Mouse (Mus musculus) urinary bladder, postnatal 4 days (tissue): ENCODE measurements around the gene Rundc1.
"Not testable (repeated sequence)": the region's sequence is repeated elsewhere in the genome, so short reads cannot be mapped to it uniquely, and the experiment has no call there.

Experiments used
- DNase-seq, 2 experiments: peaks; one replicate each; pipeline ENCODE4 v3.0.0; 2021 to 2022; ENCODE audit warnings: low spot score in 2 of 2

Rundc1 gene

DNA sequence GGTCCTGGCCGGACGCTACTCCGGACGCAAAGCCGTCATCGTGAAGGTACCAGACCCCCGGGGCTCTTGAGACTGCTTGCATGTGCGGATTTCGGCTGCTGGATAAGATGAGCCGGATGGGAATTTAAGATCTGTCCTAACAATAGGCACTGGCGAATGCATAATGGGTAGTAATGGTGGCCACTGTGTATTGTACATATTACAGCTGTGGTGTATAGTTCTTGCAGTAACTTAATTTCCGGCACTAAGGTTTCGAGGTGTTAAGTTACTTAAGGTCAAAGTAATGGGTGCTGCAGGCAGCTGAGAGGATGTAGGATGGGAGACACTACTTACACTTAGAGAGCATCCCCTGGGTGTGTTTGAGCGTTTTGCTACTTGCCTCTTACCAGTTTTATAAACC, 17.9 kb downstream of the Rundc1 start:
- DNase-seq = no peak

GRCm38 (mm10) chr11:101446319-101446718, 21.4 kb downstream of the Rundc1 start:
- no peak for DNase-seq

- DNase-seq = not testable (repeated sequence)
Observed at GRCm38 (mm10) chr11:101446860-101447259, 22.0 kb downstream of the Rundc1 start.

DNA sequence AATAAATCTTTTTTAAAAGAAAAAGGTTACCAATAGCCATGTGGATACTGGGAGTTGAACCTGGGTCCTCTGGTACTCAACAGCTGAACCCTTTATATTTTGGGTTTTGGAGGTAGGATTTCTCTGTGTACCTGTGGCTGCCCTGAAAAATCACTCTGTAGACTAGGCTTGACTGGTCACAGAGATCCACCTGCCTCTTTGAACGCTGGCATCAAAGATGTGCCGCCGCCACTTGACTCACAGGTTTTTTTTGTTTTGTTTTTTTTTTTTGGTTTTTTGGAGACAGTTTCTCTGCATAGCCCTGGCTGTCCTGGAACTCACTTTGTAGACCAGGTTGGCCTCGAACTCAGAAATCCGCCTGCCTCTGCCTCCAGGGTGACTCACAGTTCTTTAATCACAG, 22.9 kb downstream of the Rundc1 start:
- DNase-seq = no peak

DNA sequence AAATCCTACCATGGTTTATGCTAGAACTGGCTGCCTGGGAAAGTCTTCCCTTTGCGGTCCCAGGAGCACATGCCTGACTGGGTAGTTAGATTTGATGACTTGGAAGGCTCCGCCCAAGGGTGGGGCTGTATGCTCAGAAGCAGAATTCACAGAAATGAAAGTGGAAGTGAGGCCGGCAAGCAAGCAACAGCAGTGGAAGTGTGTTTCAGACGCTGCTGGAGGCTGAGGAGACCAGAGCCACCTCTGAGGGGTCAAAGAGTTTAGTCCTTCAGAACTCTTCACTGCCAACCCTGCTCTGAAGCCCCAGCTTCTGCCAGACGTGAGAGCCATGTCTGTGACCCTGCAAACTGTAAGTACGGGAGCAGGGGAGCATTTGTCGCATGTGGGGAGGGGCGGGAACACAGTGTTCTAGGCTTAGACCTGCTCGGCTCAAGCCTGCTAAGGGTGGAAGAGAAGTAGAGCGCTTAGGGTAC, 23.4 kb downstream of the Rundc1 start, which contains the start of gene Ifi35:
Gene Ifi35 (plus strand): TSS at position 134 of the 473 bp plus-strand sequence.
- DNase-seq = peak in 1 of 2 experiments; percentile 61

GRCm38 (mm10) chr11:101448899-101449298, 24.0 kb downstream of the Rundc1 start:
- DNase-seq = no peak

GRCm38 (mm10) chr11:101449596-101449995, 24.7 kb downstream of the Rundc1 start:
- not testable (repeated sequence) for DNase-seq

DNA sequence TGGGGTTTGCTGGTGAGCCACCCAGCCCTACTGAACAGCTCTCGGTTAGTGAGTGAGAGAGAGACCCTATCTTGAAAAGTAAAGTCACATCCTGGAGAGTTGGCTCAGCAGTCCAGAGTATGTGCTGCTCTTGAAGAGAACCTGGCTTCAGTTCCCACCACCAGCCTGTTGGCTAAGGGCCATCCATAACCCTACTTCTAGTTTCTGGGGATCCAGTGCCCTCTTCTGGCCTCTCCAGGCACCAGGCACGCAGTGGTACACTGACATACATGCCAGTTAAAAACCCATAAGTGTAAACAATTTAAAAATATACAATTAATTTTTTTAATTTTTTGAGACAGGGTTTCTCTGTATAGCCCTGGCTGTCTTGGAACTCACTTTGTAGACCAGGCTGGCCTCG, 25.5 kb downstream of the Rundc1 start:
- DNase-seq = no peak

DNA sequence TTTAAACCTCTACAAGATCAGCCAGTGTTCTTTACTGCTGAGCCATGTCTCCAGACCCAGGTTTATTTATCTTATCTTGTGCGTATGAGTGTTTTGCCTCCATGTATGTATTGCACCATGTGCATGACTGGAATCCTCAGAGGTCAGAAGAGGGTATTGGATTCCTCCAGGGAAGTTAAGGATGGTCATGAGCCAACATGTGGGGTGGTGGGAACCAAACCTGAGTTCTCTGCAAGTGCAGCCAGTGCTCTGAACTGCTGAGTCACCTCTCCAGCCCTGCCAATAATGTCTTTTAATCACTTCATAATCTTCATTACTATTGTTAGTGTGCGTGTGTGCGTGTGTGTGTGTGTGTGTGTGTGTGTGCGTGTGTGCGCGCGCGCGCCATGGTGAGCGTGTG, 26.7 kb downstream of the Rundc1 start:
- DNase-seq = no peak

- DNase-seq = peak in 1 of 2 experiments; percentile 34
Observed at GRCm38 (mm10) chr11:101452093-101452774, 27.3 kb downstream of the Rundc1 start.

DNA sequence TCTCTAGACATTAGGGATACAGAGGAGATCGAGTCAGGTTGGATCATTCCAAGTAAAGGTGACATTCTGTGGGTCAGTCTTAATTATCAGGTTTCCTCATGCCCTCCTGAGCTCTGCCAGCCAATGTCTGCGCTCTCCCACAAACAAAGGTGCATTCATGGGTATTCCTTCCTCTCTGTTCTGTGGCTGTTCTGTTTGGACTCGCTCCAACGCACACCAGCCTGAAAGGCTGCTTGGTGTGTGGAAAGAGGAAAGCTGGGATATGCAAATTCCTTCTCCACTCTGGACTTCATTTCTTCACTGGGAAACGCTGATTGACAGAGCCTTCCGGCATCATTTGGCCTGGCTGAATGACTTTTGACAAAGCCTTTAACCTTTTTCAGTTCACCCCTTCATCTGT, 29.8 kb downstream of the Rundc1 start:
- DNase-seq = no peak

DNA sequence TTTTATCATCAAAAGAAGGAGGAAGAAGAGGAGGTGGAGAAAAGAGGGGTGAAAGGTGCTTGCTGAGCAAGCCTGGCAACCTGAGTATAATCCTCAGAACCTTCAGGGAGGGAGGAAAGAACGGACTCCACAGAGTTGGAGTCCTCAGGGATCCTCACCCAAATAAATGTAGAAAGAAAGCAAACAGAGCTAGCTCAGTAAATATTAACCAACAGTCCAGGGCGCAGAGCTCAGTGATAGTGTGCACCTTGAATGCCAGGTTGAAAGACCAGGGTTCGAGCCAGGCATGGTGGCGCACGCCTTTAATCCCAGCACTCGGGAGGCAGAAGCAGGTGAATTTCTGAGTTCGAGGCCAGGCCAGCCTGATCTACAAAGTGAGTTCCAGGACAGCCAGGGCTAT, 30.7 kb downstream of the Rundc1 start:
- no peak for DNase-seq

GRCm38 (mm10) chr11:101457631-101458030, 32.7 kb downstream of the Rundc1 start:
- no peak for DNase-seq

DNA sequence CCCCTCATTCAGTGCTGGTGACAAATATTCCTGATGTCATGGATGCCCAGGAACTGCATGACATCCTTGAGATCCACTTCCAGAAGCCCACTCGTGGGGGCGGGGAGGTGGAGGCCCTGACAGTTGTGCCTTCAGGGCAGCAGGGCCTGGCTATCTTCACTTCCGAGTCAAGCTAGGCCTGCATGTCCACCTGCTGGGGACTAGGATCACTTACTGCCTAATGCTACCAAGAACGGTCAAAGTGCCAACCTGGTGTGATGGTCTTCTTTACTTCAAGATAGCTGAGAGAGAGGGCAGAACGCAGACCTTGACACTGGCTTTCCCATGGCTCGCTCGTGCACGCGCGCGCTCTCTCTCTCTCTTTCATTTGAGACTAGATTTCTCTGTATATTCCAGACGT, 33.3 kb downstream of the Rundc1 start:
- no peak for DNase-seq

DNA sequence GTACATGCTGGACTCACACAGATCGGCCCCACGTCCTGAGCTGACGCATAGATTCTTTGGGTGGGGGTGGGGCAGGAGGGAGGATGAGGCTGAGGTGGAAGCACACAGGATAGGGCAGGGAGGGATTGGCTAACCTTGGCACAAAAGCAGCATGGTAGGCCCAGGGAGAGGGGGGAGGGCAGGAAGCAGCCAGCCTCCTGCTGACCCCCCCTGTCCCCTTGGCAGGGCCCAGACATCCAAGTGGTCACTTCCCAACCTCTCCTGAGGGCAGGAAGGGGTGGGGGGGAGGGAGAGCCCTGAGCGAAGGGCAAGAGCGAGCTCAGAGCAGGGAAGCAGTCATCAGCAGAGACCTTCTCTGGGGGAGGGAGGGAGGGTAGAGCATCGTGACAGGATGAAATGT, 34.8 kb downstream of the Rundc1 start:
- DNase-seq = no peak

GRCm38 (mm10) chr11:101460321-101460720, 35.4 kb downstream of the Rundc1 start:
- DNase-seq = no peak

GRCm38 (mm10) chr11:101462141-101462540, 37.3 kb downstream of the Rundc1 start:
- no peak for DNase-seq

GRCm38 (mm10) chr11:101462583-101463440, 37.9 kb downstream of the Rundc1 start:
- no peak for DNase-seq

GRCm38 (mm10) chr11:101464211-101465100, 39.6 kb downstream of the Rundc1 start, which contains the start of gene Rnd2:
TSS of gene Rnd2 (plus strand) at chr11:101464999.
- no peak for DNase-seq

DNA sequence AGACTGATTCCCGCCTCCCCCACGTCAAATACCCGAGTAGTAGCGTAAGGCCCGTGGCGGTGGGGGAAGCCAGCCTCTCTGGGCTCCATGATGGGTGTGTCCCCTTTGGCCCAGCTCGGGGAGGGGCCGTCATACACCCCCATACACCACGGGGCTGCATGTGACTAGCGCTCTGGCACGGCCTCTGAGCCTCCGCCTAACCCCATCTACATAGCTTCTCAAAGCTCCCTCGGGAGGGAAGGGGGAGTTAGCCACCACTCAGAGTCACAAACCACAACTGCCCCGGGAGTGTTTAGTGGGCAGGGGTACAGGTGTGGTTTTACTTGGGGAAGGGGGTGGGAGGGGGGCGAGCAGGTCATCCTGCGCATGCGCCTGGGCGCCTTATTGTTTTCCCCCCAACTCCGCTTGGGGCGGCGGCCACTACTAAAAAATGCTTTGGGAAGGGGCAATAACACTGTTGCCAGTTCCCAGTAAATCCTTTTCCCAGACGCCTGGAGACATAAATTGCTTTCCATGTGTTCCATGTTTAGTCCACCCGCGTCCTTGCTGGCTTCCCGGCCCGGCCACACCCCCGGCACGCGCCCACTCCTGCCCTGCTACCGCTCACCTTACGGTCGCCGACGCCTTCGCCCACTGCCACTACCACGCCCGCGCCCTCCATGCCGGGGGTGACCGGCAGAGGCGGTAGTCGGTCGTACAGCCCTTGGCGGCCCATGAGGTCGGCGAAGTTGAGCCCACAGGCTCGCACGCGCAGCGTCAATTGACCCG, 40.4 kb downstream of the Rundc1 start:
- DNase-seq = peak; percentile 80 to 81
